Mouse (Mus musculus): ENCODE results near the gene Rab8b.

DNA sequence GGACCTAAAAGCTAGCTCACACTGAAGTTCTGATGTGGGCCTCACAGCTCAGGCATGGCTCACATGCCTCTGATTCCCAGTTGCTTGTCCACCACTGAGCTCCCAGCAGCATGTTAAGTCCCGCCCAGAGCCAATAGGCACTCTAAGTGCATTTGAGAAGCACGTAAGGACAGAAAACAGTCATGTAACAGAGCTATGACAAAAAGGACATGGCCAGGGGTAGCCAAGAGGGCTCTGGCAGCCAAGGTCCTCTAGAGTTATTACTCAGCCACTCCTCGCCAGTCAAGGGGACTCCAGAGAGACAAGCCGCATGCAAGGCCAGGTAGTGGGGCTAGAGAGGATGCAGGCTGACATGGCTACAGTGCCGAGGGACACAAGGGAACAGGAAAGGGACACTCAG, 60.0 kb downstream of the Rab8b start:
- TF ChIP-seq POLR2A (IDR thresholded peaks at IDR 0.05; ENCODE audit: control insufficient read depth, extremely low read depth, insufficient read depth, low read length, poor library complexity), result no peak
- TF ChIP-seq CTCF (IDR thresholded peaks at IDR 0.05; ENCODE audit: borderline replicate concordance, control insufficient read depth, extremely low read depth, insufficient read depth, low read length, poor library complexity), result no peak

Data from thymus, adult 2 months (tissue).